In genomic region chr7:107560675-107561074, GRCm38 (mm10) we compare ENCODE assay signal across 19 mouse cellular contexts. TPM values are rescaled to one million over a fixed set of nuclear protein-coding genes. Genes with fewer than 3 reads are reported as not detected.
DNase-seq lines count a peak whose midpoint lies in the region.
"Had no signal": no experiment of that assay in that cellular context is flagged by ENCODE, and none has a peak within 500 bp of the region (broad histone marks: within the 10 kb centered on the region; RNA-seq: fewer than 3 reads in every experiment).

No protein-coding gene starts in this region.

- DNase-seq in adrenal gland, postnatal 10 days, result peak; percentile 15
- DNase-seq in adrenal gland, postnatal 4 days (ENCODE audit: low spot score in 2 of 2), result no peak
- DNase-seq in heart, adult 18-20 months, result peak; percentile 13 to 25
- no peak for DNase-seq in heart, postnatal 4 days
- peak; percentile 44 for DNase-seq in lung, postnatal 25 days (ENCODE audit: low spot score)
- no peak for DNase-seq in lung, postnatal 4 days
- no peak for DNase-seq in kidney, adult 11 months
- DNase-seq: cerebellum, adult 18-20 months; cerebellum, postnatal 14 days; gastrocnemius, postnatal 36 days; heart, postnatal 14 days; kidney, adult 2 months; kidney, postnatal 36 days; right cerebral cortex, postnatal 25 days; spleen, adult 18-20 months; thymus, postnatal 14 days had no signal

RNA-seq across cellular contexts. Expression of gene Olfml1, which starts 6.6 kb away (rescaled TPM):
- total RNA-seq in adrenal gland, postnatal 10 days (2021), result 10 to 100 TPM in 1 of 2 experiments, 1 to 10 TPM in 1; 9.9 to 12.4 TPM
- total RNA-seq in adrenal gland, postnatal 4 days (2021), result 10 to 100 TPM; 15.3 to 16.9 TPM
- 1 to 10 TPM; 2.7 to 3.9 TPM for total RNA-seq in heart, adult 18-20 months (2021)
- total RNA-seq in heart, postnatal 4 days (2021), result 1 to 10 TPM; 7.8 to 8.4 TPM
- total RNA-seq: G1E; megakaryocyte, adult 5-6 weeks; neutrophil, adult 5-6 weeks had no signal

RNA-seq across cellular contexts. Expression of gene Ppfibp2, which starts 34.3 kb away (rescaled TPM):
- total RNA-seq in adrenal gland, postnatal 10 days (2021), result 10 to 100 TPM in 1 of 2 experiments, 1 to 10 TPM in 1; 9.1 to 13.7 TPM
- 10 to 100 TPM in 1 of 2 experiments, 1 to 10 TPM in 1; 9.4 to 10.4 TPM for total RNA-seq in adrenal gland, postnatal 4 days (2021)
- 10 to 100 TPM; 24.6 to 26.4 TPM for total RNA-seq in heart, adult 18-20 months (2021)
- 10 to 100 TPM; 12.7 to 13.3 TPM for total RNA-seq in heart, postnatal 4 days (2021)

Comparison
In these comparisons a context has a peak if more than half of its experiments do, and no peak if none do; other contexts are left out.
1. DNase-seq: peak in adrenal gland, postnatal 10 days (single experiment), heart, adult 18-20 months (2 of 2) and lung, postnatal 25 days (single experiment); none in adrenal gland, postnatal 4 days (0 of 2), heart, postnatal 4 days (single experiment), lung, postnatal 4 days (0 of 2) and kidney, adult 11 months (single experiment).